Mouse (Mus musculus) right cerebral cortex, postnatal 14 days (tissue): ENCODE measurements around the gene Tmem131l.

Experiments used
- DNase-seq: peaks from one replicate; pipeline ENCODE4 v3.0.0; 2022

The Tmem131l gene

DNA sequence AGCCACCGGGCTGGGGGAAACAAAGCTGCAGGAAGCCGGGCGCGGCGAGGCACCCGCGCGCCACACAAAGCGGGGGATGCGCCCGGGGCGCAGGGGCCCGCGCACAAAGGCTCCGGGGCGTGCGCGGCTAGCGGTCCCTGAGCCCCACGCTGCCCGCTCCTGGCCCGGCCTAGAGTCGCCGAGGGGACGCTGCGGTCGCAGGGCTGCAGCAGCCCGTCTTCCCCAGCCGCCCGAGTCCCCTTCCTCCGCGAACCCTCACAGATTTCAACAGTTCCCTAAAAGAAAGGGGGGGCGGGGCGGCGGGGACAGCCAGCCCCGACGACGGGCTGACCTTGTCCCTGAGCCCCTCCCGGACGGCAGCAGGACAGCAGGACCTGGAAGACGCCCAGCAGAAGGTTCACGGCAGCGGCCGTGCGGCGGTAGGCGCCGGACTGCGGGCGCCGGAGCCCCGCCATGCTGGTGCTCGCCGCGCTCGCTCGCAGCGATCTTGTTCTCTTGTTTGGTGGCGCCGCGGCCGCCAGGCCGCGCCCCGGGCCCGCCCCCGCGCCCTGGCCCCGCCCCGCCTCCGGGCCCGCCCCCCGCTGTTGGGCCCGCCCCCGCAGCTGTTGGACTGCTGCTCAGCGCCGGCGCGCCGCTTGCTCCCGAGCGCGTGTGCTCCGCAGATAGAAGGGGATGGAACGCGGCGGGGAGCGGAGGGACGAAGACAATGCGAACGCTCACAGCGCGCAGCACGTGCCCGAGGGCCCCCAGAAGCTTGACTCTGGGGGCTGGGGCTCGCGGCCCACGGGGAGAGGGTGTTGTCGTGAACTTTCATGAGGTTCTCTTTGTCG lies at the start of gene Tmem131l:
Tmem131l (minus strand) TSS at position 530 of the 830 bp plus-strand sequence.
- DNase-seq: peak; percentile 84

DNA sequence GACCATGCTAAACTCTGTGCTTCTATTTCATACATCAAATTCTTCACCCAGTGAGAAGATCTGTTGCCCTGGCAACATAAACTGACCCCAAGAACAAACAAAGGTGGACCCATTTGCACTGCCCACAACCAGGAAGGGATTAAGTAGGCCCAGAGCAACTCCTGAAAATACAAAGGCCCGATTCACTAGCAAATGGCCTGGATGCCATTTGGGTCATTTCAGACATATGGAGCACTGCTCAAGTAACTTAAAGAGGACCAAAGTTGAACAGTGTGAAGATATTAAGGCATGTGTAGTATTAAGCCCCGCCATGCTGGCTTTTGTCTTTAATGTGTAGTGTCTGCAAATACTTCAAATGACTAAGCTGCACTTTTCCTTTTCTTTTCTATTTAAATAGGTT lies 46.9 kb upstream of the Tmem131l start:
- DNase-seq: no peak

DNA sequence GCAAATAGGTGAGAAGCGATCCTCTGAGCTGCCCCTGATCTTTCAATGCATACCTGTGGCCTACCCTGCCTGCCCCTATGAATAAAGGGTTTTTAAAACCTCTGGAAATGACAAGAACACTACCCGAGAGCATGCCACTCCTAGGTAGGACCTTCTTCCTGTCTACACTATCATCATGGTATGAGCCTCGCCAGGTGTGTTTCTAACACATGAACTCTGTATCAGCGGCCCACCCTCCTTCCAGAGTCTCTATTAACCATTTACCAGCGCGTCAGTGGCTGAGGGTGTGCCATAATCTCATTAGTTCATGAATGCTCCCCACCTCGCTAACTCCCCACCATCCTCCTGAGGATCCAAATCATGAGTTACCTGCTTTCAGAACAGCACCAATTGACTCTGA lies 46.4 kb upstream of the Tmem131l start:
- no peak for DNase-seq

DNA sequence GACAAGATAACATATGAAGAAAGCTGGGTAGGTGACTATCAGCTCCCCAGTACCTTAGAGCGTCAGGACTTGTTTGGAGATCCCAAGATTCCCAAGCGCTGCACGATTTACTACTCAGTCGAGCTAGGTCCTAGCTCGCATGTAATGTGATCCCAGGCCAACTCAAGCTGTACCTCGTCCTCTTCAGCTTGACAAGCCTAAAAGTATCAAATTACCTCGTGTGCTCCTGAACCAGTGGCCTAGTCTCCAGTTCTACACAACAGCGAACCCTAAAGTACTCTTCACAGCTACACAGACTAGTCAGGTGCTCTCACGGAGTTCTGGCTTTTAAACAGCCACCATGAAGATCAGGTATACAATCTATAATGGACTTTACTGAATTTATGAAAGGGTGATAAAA lies 45.5 kb upstream of the Tmem131l start:
- no peak for DNase-seq

DNA sequence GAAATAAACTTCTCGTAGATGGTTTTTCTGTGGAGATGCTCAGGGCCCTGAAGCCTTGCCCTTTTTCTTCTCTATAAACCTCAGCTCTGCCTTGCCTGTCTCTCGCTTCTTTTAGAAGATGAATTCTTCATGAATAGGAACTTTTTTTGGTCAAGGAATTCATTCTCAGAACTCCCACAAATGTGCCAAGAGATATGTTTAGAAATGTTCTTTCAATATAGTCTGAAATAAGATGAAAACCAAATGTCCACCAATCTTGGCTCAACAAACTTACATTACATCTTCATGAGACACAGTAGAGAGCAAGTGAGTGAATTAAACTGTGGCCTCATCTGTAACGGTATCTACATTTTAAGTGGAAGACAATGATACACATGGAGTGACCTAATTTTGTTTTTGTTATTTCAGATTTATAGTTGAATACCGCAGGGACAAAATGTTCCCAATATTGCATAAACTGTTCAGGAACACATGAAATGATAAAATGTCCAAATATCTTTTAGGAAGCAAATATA lies 41.3 kb upstream of the Tmem131l start:
- no peak for DNase-seq

DNA sequence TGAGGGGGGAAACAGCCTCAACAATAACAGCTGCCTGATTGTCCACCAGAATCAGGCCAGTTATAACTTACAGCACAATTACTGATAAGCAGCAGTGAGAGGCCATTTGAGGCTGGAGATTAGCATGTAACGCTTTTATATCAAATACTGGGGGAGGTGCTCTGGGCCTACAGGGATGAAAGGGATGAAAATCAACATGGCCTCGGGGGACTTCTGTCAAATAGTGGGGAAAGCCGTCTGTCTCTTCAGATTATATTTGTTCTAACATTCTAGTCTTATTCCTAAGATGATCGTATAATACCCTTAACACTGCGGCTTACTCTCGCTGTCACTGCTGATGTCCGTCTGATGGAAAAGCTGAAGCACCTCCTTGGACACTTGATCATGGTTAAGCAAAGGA lies 40.1 kb upstream of the Tmem131l start:
- DNase-seq: no peak

DNA sequence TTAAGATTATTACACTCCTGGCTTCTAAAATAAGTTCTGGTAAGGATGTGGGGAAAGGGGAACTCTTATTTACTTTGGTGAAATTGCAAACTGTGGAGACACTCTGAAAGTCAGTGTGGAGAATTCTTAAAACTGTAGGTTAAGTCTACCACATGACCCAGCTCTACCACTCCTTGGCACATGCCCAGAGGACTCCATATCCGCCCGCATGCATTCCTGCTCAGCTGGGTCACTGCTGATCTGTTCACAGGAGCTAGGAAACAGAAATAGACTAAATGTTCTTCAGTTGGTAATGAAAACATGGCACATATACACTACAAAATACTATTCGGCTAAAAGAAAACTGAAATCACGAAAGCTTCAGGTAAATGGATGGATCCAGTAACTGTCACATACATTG lies 37.5 kb upstream of the Tmem131l start:
- no peak for DNase-seq

DNA sequence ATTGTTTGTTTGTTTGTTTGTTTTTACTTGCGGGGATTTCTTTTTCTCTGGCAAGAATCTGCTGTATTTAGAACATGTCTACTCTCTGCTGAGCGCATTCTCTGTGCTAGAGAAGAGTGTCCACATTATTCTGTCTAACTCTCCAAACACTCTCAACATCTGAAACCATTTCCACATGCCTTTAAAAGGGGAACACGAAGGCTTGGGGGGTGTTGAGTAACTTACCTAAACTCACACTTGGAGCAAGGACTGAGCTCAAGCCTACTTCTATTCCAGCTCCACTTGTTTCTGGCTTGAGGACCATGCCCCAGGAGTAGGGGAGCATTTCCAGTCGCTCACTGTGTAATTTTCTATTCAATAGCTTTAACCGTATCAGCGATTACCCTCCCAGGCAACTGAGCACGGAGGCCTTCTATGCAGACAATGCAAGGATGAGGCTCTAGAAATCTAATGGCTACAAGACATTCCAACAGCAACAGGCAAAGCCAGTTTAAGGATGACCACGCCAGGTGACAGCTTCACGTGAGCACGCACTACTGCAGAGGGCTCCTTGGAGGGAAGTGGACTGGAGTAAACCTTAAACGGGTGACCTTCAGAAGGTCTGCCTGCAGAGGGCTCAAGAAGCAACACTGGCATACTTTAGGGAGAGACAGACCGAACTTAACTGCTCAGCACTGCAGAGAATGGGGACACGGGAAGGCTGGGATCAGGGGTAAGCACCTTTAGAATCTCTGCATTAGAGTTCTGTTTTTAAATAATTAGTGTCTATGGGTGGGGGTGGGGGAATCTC lies 36.8 kb upstream of the Tmem131l start:
- DNase-seq: no peak

DNA sequence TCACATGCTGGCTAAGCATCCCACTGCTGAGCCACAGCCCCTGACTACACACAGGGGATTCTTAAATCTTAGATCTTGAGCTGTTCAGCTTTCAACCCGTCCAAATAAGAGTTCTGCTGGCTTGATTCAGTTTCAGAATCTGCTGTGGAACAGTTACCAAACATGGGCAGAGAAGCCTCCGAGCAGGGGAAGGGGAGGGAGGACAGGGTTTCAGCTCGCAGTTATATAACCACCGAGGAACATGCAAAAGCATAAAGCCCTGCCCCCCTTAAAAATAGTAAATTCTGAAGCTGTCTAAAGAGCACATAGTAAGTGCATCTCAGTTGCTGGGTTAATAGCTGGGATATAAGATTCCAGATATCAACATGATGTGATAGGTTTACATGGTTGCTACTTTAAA lies 35.5 kb upstream of the Tmem131l start:
- no peak for DNase-seq

DNA sequence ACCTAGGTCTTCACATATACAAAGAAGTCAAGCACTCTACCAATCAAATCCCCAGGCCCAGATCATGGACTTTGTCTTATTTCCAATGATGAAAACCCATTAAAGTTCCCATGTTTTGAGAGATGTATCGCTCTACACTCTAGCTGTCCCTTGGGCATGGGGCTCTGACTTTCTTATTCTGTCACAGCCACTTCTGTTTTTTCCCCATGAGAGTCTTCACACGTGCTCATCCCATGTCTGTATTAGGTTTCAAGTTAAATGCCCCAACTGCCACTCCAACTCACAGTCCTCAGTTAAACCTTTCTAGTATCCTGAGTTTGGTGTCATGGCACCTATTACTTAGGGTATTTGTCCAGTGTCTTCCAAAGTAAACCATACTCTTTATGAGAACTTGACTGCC lies 34.8 kb upstream of the Tmem131l start:
- DNase-seq: no peak

DNA sequence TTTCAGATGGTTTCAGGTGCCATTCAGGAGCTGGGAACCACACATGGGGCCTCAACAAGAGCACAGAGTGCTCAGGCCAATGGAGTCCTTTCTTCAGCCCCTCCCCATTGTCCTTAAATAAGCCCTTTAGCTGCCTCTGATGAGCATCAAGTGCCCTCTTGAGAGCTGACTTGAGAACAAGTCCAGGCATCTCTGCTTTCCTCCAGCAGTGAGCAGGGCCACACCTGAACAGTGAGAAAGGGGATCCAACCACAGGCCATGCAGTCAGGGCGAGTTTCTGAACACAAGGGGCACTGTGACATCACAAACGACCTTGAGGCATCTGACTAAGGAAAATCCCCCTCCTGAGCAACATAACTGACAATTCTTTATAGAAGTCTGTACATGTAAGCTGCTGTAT lies 31.7 kb upstream of the Tmem131l start:
- no peak for DNase-seq

DNA sequence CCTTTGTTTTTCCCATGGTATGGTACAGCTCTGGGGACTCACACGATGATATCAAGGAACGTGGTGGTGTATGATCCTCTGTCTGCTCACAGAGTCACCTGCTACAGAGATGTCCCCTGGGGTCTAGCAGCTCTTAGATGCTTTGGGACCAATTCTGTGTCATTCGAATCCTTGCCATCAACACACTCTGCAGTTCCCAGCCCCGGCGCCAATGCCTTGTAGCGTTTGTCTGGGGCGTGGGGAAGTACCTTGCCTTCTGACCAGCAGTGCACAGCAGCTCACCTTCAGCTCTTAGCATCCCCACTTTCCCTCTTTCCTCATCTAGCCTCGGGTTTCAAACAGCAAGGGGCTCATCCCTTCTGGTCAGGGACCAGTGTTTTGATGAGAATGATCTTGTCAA lies 30.8 kb upstream of the Tmem131l start:
- no peak for DNase-seq

DNA sequence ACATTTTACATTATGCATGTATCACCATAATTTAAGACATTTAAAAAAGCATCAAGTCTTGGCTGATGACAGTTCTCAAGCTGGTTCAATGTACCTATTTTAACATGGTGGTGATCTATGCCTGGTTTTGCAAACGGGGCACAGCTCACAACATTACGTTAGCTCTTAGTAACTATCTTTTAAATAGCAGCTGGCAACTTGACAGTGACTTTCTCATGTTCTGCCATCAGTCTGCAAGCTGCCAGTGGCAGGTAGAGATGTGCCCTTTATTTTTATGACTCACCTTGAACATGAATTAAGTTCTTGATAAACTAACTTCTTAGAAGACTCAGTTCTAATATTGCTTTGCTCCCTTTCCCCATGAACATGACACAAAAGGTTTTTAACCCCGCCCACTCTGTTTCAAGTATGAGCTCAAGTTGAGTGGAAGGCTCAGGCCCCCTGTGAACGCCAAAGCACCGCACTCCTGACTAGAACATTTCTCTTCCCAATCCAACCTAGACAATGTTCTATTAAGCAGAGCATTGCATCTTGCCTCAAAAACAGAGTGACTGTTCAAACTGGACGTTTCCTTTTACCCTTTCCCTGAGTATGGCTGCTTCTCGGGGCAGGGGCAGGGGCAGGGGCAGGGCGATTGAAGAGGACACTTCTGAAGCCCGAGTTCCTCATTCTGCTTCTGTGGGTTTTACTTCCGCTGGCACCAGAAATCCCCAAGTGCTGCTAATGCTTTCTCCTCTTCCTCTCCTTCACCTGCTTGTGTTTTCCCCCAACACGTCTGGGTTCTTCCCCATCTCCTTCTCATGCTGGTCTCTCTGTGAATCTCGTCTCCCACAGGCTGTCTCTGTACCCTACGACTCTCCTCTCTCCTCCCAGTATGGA lies 29.1 kb upstream of the Tmem131l start:
- DNase-seq: no peak

DNA sequence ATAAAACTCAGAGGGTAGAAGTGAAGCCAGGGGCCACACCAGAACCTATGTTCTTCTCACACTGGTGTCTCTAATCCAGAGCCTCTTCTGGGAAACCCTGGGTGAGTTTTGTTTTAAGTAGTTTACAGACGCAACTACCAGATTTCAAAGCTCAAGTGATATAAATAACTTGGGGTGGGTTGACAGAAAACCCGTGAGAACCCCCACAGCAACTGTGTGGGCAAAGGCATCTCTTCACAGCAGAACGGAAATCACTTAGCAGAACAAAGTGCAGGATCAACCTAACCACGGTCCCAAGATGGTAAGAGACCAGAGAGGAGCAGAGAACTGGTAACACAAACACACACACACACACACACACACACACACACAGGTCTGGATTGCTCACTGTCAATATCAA lies 25.9 kb upstream of the Tmem131l start:
- no peak for DNase-seq

DNA sequence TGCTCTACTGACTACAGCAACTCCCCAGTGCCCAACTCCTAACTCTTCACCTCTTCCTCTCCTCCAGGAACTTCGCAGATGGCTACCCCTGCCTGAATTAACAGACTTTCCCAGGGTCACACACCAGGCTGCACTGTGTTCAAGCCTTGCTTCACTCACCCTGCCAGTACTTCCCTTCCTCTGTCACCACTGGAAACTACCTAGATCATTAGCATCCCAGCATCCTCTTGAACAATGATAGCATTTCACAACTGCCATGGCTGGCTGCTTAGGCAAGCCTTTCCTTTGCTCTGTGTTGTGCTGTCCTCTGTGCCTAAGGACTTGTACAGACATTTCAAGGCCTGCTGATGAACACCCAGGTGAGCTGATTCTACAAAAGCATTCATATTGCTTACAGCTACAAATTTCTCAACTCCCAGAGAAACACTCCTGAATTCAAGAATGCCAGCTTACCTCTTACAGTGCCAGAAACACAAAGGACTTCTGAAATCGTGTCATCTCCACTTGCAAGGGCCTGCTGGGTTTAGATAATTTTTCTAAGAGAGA lies 23.5 kb upstream of the Tmem131l start:
- DNase-seq: no peak

DNA sequence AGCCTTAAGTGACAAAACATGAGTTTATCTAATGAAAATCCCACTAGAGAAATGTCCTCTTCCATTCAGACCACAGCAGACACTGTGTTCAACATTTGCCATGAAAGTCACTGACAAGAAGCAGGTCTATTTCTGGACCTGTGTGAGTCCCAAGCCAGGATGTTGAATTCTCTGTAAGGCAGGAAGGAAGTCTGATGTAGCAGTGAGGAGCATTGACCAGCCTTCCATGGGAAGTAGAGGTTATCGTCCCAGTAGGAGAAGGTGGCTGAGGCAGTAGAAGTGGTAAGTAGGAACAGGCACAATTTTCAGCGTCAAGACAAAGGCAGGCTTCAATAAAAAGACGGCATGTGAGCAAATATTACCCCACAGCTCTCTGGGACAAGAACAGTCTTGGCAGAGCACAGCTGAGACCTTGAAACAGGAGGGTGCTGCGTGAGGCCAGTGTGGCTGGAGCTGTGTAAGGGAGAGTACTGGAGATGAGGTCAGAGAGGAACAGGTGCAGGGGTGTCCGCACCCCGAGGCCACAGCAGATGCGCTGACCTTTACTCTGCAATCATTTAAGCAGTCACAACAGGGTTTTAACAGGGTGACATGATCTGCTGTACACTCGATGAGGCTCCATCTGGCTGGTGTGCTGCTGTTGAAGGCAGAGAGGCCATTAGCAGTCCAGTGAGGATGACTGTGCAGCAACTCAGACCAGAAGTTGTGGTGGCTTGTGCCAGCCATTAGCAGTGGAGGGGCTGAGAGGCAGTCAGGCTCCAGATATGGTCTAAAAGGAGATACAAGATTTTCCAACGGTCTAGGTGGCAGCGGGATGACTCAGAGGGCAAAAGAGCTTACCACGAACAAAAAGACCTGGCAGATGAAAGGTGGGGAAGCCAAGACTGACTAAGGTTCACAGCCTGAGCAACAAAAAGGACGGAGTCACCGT lies 21.8 kb upstream of the Tmem131l start:
- no peak for DNase-seq

DNA sequence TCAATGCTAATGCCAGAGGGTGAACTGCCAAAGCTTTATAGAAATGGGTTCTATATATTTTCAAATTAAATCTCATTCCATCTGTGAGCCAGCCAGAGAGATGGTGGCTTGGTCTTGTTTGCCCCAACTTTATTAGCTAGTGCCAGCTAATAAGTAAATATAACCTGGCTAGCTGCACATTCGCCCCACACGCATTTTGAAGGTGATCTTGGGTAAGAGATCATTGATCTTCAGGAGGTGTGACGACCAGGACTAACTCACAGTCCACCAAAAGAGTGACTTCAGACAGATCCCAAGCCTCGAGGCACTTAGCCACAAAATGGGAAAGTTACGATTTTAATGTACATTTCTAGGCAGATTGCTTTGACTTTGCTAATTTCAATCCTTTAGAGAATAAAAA lies 21.0 kb upstream of the Tmem131l start:
- DNase-seq: no peak

DNA sequence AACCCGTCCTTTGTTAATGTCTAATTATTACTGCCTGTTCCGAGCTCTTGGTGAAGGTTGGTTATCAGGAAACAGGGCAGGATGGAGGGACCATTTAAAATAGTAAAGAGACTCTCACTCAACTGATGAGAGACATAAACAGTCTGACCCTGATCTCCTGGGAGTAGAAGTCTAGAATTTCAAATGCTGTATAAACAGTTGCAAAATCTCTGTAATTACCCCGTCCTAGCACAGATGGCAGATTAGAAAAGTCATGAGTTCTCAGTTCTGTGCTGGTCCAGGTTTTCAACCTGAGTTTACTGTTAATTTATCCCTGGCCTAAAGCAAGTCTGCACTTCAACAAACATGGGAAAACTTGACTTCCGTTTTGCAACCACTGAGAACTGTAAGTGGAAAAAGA lies 20.2 kb upstream of the Tmem131l start:
- no peak for DNase-seq

DNA sequence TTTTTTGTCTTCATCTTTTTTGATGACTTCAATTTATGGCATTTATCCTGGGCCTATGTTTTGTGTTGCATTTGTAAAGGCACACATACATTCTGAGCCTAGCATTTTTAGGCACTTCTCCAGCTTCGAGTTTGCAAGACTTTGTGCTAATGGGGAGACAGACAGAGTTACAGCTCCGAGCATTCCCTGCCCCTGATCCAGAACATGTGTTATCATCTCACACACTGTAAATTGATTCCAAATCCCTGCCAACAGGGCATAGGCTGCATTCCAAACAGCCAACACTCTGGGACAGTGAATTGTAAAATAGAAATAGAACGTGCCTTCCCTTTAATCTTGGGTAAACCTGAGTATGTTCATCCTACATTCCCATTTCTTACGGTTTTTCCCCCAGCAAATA lies 19.7 kb upstream of the Tmem131l start:
- no peak for DNase-seq

DNA sequence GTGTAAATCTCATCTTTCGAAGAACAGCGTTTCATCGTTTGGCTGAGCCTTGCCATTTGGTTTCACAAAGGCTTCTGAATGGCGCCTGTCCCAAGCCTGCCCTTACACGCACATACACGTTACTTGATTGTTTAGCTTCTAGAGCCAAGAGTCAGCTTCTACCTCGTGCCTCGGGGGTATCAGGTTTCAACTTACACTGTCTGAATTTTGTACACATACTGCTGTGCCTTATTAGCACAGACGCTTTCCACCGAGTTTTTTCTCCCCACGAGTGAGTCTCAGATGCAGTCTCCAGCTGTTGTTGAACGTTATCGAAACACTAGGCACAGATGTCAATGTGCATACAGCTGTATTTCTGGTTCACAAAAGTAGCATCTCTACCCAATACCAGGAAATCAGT lies 19.3 kb upstream of the Tmem131l start:
- DNase-seq: no peak

DNA sequence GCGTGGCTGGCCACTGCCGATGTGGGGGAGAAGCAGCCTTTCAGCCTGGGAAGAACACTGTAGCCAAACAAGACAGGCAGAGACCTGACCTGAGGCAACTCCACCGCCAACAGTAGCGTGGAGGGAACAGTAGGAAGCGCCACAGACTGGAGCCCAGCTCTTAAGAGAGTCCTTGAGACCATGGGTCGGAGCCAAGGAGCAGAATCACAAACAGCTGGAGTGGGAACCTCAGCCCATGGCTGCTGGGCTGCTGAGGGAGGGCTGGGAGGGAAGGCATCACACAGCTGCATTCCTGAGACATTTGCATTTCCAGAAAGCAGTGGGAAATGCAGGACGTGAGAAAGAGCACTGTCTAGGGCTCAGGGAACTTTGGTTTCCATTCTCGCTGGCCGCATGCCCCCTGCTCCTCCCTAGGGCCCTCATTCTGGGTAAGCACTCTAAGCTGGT lies 8.8 kb upstream of the Tmem131l start:
- DNase-seq: no peak

DNA sequence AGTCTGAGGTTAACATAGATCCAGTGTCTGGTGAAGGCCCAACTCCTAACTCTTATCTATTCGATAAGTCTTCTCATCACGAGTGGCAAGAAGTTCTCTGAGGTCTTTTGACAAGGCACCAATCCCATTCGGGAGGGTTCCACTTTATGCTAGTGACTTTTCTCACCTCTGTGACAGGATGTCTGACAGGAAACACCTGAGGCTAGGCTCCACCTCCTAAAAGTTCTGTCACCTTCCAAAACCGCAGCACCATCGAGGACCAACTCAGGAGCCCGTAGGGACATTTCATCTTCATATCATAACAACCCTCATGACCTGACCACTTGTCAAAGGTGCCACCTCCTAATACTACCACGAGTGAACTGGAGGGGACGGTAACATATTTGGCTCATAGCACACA lies 6.2 kb upstream of the Tmem131l start:
- no peak for DNase-seq
